In genomic region chr7:75664455-75664854, GRCm38 (mm10) we compare ENCODE assay signal across 22 mouse cellular contexts.
DNase-seq lines count a peak whose midpoint lies in the region; ATAC-seq and TF ChIP-seq lines count a peak whose summit lies in the region.
"Had no signal": no experiment of that assay in that cellular context is flagged by ENCODE, and none has a peak within 500 bp of the region (broad histone marks: within the 10 kb centered on the region; RNA-seq: fewer than 3 reads in every experiment).

No protein-coding gene starts in this region.

- H3K27ac ChIP-seq in brown adipose tissue, adult 24 weeks (replicated peaks; ENCODE audit: low read depth, low read length) = 0 out of 2 replicates have a peak overlapping the region, but pooled peaks have one; percentile 7
- H3K27ac ChIP-seq in embryonic fibroblast, embryonic 13.5 days (ENCODE audit: insufficient read depth, low read length) = peak overlapping the region; percentile 5; the same call in 1 of the 2 replicates

- peaks cover 17% of the 10 kb centered on the region for H3K4me1 ChIP-seq in brown adipose tissue, adult 24 weeks (ENCODE audit: control insufficient read depth, insufficient read depth, insufficient read length, low read length)
- peaks cover 16% of the 10 kb centered on the region for H3K4me1 ChIP-seq in embryonic fibroblast, embryonic 13.5 days (ENCODE audit: control insufficient read depth, insufficient read depth, low read length)

- no peak for TF ChIP-seq CTCF in embryonic fibroblast, embryonic 13.5 days (IDR thresholded peaks at IDR 0.05; ENCODE audit: borderline replicate concordance, insufficient read depth, low read length)

- peak; percentile 84 for ATAC-seq in frontal cortex, adult (ENCODE audit: low TSS enrichment)
- ATAC-seq: activated CD4-positive, CD25-positive, alpha-beta regulatory T cell, adult 4 months; CD4-positive, CD25-positive, alpha-beta regulatory T cell, adult 4 months; Patski had no signal

- no peak overlapping the region for H3K4me3 ChIP-seq in brown adipose tissue, adult 24 weeks (ENCODE audit: insufficient read depth, low read depth, low read length)
- no peak overlapping the region for H3K4me3 ChIP-seq in embryonic fibroblast, embryonic 13.5 days (ENCODE audit: insufficient read depth, low read length)

- DNase-seq in frontal cortex, postnatal 36 days (ENCODE audit: low spot score in 2 of 2) = no peak
- DNase-seq in brain, adult 2 months (ENCODE audit: low read depth, low spot score) = peak; percentile 51
- DNase-seq in thymus, postnatal 4 days = no peak
- no peak for DNase-seq in urinary bladder, postnatal 14 days (ENCODE audit: low spot score)
- DNase-seq in adrenal gland, postnatal 10 days = no peak
- DNase-seq: adrenal gland, adult 2 months; adrenal gland, adult 8-10 months; adrenal gland, postnatal 14 days; adrenal gland, postnatal 25 days; adrenal gland, postnatal 36 days; B cell, adult 2 months; cerebellum, adult 11 months; cerebellum, adult 11-12 months; cerebellum, adult 18-20 months; cerebellum, adult 2 months; cerebellum, adult 8-10 months had no signal

- no peak for TF ChIP-seq POLR2A in embryonic fibroblast, embryonic 13.5 days (IDR thresholded peaks at IDR 0.05; ENCODE audit: low read depth, low read length)
